Mouse (Mus musculus) lung, adult 2 months (tissue): Measurements from ENCODE around the gene Pde8a.

Experiments used
- CTCF ChIP-seq: fragments of 200-500 bp; IDR thresholded peaks from 2 replicates; pipeline ENCODE4 v1.5.1; 2011; ENCODE audit warnings: mild to moderate bottlenecking, low read length, control low read depth; ENCODE audit not compliant: insufficient read depth
- POLR2A ChIP-seq: fragments of 200-500 bp; IDR thresholded peaks from 2 replicates; pipeline ENCODE4 v1.6.1; 2011; ENCODE audit warnings: low read depth, mild to moderate bottlenecking, control low read depth, low read length, borderline replicate concordance; ENCODE audit errors: extremely low read depth

GRCm38 (mm10) chr7:81212261-81212681, 1.1 kb upstream of the Pde8a start:
- TF ChIP-seq CTCF (no peak), POLR2A (peak; percentile 8; the same call in 1 of the 2 replicates)
